Mouse (Mus musculus) erythroblast, adult 5-6 weeks (primary cell): Measurements from ENCODE around the gene Btg2. TPM values are rescaled to one million over a fixed set of nuclear protein-coding genes. Genes with fewer than 3 reads are reported as not detected.

ENCODE experiments used
- ATAC-seq: replicated peaks from 2 replicates; pipeline ENCODE4 v1.8.0; 2016; ENCODE audit warnings: moderate number of reproducible peaks, mild to moderate bottlenecking, moderate TSS enrichment, inconsistent platforms; ENCODE audit not compliant: poor library complexity, low FRiP score, severe bottlenecking
- total RNA-seq, 2 experiments: library from RNA; stranded (forward) in 1 of 2; stranded (reverse) in 1 of 2; fragments of 150-400 nt in 1 of 2; fragments of 200-764, 138-1000 nt in 1 of 2; gene quantifications; 2 replicates each; pipeline versions ENCODE4 v1.2.3 to v1.2.4; 2015 to 2017; ENCODE audit warnings: low replicate concordance in 2 of 2

The Btg2 gene
- total RNA-seq, 2 experiments from 2014 or later = 173 to 411 TPM

DNA sequence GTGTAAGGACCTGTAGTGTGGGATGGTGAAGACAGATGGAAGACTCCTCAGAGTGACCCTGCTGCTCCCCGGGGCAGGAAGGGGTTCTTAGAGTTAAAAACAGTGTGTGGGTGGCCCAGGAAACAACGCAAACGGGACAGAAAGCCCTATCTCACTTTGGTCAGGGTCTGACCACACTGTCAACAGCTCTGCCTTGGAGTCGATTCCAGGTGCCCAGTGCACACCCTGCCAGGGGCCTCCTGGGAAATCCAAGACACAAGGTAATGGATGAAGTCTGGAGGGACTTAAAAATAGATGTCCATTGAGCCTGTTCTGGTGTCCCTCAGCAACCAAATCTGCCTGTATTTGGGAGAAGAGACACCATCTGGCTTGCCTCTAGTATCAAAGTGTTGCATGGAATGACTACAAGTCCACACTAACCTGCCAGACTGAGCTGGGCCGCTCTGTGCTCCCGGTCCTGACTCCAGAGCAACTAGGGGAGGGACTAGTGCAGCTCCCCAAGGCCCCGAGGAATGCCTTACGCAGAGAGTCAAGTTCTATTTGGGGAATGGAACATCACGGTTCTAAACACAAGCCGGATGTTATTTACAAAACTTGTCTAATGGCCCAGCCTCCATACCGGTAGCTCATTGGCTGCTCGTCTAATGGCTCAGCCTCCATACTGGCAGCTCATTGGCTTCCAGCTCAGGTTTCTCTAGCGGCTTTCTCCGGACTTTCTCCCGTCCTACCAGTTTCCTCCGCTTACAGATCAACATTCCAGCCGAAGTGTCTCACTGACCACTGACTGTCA is 20.0 kb upstream of the Btg2 start:
- ATAC-seq = peak; percentile 85

GRCm38 (mm10) chr1:134097956-134098725 is 19.2 kb upstream of the Btg2 start:
- peak; percentile 40 for ATAC-seq

GRCm38 (mm10) chr1:134097080-134097855 is 18.3 kb upstream of the Btg2 start:
- ATAC-seq = no peak

DNA sequence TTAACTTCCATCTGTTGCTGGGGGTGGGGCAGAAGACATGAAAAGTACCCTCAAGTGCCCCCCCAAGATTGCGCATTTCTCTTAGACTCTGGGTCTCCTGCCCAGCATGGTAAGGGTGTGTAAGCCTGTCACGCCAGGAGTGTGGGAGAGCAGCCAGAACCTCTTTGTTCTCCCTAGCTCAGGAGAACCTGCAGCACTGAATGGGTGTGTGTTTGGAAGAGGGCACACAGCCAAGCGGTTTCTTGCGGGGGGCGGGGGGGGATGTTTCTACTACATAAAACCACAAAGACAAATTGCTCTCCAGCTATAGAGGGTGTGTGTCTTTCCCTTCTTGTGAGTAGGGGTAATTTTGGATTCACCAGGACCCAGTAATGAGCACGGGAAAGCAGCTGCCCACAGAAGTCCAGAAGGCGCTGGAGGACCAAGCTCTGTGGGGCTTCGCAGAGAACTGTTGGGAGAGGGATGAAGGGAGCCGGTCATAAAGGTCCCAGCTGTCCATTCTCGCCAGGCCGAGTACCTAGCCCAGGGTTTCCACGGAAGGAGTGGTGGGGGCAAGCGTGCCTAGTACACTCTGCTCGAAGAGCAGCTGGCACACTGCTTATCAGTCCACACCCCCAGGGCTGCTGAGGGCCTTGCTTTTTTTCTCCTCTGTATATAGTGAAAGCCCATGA is 17.5 kb upstream of the Btg2 start:
- 0 out of 2 replicates have a peak, but pooled peaks have one; percentile 13 for ATAC-seq

DNA sequence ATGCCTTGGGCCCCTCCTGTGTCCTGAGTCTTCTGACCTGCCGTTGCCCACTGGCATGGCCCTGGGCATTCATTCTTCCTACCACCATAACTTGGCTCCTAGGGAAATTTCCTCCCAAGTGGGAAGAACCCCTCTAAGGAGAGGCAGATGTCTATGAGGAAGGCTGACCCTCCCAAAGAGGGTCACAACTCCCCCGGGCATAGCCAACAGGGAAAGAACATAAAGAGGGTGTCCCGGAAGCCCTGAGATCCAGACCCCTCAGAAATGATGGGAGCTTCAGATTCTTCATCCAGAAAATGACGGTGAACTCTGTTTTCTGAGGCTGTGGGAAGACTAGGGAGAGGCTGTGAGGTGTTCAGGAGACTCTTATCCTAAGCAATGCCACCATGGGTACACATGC is 16.8 kb upstream of the Btg2 start:
- ATAC-seq = no peak

GRCm38 (mm10) chr1:134095033-134095612 is 16.2 kb upstream of the Btg2 start:
- no peak for ATAC-seq

GRCm38 (mm10) chr1:134093771-134094526 is 15.0 kb upstream of the Btg2 start:
- ATAC-seq = no peak

DNA sequence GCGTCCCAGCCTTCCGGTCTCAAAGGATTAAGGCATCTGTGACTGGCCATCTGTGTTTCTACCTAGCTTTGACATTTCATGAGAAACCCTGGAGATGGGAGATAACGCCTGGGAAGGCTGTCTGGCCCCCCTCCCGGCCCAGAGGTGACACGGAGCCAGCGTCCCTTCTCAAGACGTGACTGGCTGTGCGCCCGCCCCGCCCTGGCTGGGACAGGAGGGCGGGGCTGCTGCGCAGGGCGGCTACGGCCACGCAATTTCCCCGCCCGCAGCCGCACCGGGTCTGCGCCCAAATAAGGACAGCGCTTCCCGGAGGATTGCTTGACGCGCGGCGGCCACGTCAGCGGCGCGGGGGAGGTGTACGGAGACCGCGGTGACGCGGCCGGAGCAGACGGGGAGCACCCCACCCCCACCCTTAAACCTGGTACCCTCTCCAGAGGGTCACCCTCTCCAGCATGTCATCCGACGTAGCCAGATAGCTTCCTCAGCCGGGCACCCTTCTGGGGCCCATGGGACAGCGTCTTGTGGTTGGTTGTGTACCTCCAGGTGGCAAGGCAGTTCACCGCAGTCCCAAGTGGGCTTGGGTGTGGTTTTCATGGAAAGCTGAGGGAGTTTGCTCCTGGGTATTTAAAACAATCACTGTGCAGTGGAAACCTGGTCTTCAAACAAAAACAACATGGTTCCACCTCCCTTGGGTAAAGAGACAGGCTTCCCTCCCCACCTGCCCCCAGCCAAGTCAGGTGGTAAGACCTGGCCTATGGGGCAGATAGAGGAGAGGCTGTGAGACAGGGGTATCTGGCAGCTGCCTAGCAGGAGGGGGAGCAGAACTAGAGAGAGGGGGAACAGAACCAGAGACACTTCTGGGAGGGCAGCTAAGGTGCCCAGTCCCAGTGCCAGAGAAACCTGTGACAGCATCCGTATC is 14.2 kb upstream of the Btg2 start:
- peak; percentile 82 for ATAC-seq

DNA sequence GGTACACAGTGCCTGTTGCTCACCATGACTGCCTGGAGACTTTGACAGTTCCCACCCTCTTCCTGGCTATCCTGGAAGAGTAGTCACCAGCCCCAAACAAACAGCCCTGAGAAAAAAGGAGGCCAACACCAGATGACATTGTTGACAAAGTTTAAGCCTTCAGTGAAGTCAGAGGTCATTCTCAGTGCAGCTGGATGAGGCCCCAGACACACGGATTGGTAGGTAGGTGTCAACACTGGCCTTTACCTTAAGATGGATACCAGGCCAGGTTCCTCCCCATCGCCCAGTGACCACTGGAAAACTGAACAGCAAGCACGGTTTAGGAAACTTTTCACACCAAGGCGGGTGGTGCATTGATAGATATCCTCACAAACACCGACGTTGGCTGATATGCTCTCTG is 13.4 kb upstream of the Btg2 start:
- peak; percentile 6 for ATAC-seq

- no peak for ATAC-seq
Measured at GRCm38 (mm10) chr1:134091851-134092250, 12.9 kb upstream of the Btg2 start.

DNA sequence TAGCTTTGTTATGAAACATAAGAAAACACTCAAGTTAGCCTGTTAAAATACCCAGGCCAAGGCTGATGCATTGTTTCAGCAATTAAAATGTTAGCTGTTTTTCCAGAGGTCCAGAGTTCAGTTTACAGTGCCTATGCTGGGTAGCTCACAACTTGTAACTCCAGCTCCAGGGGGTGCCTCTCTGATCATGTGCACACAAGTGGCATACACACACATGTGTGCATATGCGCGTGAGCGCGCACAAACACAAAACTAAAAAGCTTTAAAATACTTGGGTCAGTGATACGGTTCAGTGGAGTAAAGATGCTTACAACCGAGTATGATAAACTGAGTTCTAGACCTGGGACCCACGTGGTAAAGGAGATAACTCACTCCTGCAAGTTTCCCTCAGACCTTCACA is 10.2 kb upstream of the Btg2 start:
- no peak for ATAC-seq

DNA sequence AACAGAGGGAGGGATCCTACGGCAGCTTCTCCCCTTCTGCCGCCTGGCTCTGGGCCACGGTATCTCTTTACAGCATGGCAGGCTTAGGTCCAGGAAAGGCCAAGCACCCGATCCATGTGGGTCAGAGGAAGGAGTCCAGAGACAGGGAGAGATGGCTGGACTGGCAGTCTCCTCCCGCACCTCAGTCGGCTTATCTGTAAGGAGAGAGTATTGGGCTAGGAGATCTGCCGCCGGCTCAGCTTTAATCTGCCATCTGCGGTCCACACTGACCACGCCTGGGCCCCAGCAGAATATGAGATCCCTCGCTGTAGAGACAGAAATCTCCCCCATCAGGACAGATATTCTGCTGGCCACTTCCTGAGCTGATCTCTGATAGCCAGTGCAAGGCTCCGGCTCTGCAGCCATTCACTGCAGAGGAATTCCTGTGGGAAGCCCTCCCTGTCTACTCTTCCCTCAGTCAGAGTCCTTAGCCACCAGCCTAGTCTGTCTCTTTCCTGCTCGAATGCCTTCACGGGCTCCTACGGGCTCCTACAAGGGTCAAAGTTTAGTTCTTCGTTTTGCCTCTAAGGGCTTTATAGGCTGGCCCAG is 8.0 kb upstream of the Btg2 start:
- peak; percentile 49 for ATAC-seq

GRCm38 (mm10) chr1:134086017-134086416 is 7.1 kb upstream of the Btg2 start:
- no peak for ATAC-seq

DNA sequence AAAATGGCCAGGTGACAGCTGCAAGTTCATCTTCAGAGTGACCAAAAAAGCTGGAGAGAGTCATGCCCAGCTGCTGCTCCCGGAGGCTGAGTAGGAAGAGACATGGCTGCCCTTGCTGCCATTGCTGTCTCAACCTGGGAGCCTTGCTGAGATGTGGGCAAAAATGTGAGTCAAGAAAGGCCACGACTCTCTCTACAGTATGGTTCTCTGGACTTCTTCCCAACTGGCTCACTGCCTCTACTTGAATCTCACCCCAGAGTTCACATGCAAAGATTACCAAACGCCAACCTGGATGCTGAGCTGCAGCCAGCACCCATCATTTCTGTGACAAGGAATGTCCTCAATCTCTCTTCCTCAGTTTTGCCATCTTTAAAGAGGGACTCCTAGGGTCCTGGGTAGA is 5.2 kb upstream of the Btg2 start:
- no peak for ATAC-seq

DNA sequence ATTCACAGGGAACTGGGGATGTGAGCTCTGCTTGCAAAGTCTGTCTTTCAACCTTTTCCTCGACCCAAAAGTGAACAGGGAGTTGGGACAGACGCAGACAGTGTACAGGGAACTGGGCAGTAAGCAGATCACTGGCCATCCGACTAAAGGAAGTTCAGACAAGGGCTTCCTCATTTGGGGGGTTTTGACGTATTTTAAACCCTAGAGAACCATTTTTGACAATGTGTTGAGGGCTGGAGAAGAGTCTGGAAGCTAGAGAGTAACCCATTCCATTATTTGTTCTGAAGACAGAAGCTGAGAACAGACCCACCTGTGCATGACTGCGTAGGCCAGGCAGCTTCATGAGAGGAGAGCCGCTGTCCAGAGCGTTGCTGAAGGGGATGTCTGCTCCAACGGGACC is 4.8 kb upstream of the Btg2 start:
- no peak for ATAC-seq

- peak; percentile 51 for ATAC-seq
Measured at GRCm38 (mm10) chr1:134082987-134083516, 4.1 kb upstream of the Btg2 start.

- no peak for ATAC-seq
Measured at GRCm38 (mm10) chr1:134080881-134081450, 2.0 kb upstream of the Btg2 start.
